Mouse (Mus musculus): ENCODE results near the gene Hmga1b.

- TF ChIP-seq CTCF (conservative IDR thresholded peaks at IDR 0.05; ENCODE audit: insufficient read depth, insufficient read length, low read depth, low read length) (no peak), POLR2A (IDR thresholded peaks at IDR 0.05; ENCODE audit: low read depth, low read length) (no peak)
Observed at GRCm38 (mm10) chr11:120744121-120744701, 18.4 kb upstream of the Hmga1b start.
